Mouse (Mus musculus) liver, adult 2 months (tissue): ENCODE data around the gene Maml3.

Experiments used
- CTCF ChIP-seq: fragments of 200-500 bp; IDR thresholded peaks from 2 replicates; pipeline ENCODE4 v1.5.1; 2011; ENCODE audit warnings: low read depth, low read length, control low read depth
- POLR2A ChIP-seq: fragments of 200-500 bp; IDR thresholded peaks from 2 replicates; pipeline ENCODE4 v1.6.1; 2011; ENCODE audit warnings: low read length, control low read depth; ENCODE audit not compliant: insufficient read depth; ENCODE audit errors: extremely low read depth

DNA sequence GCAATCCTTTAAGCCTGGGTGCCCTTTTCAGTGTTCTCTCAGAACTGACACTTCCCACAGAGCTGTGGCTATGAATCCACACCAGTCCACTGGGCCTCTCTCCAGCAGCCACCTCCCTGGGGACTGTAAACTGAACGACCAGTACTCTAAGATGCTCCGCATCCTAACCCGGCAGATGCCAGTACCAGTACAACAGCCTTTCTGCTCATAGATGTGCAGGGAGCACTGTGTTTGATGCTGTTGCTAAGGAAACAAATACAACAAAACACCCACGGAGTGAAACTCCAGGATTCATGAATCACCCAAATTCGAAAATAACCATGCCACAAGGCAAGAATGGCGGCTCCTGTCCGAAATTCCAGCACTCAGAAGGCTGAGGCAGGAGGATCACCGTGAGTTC is 163.1 kb downstream of the Maml3 start:
- no peak for TF ChIP-seq CTCF
- TF ChIP-seq POLR2A: no peak
